Mouse (Mus musculus): Measurements from ENCODE around the gene Cd300a. TPM values are rescaled to one million over a fixed set of nuclear protein-coding genes. Genes with fewer than 3 reads are reported as not detected.
A peak's percentile ranks its signal among the peaks of the same experiment; 100 is the strongest.

Gene Cd300a
- polyA plus RNA-seq, 1 experiment from 2014 or later, result 0.95 TPM

- Histone ChIP-seq H3K4me2 (ENCODE audit: low read length) (no peak overlapping the region), H3K27me3 (replicated peaks; ENCODE audit: control insufficient read depth, insufficient read depth, low read length) (no peaks in the 10 kb centered on the region), H3K4me3 (replicated peaks; ENCODE audit: low read length) (no peak overlapping the region), H3K4me1 (replicated peaks; ENCODE audit: control insufficient read depth, insufficient read depth, low read length) (peaks cover 4% of the 10 kb centered on the region; the same call in 1 of the 2 replicates), H3K9me3 (ENCODE audit: control insufficient read depth, low read length) (no peaks in the 10 kb centered on the region), H3K9ac (replicated peaks; ENCODE audit: low read depth, low read length) (no peak overlapping the region), H3K36me3 (ENCODE audit: control insufficient read depth, insufficient read depth) (no peaks in the 10 kb centered on the region), H3K27ac (ENCODE audit: low read length) (no peak overlapping the region)
- no peak for ATAC-seq
- WGBS, result 76% methylated on average over 5 of the region's 5 CpGs
Measured at GRCm38 (mm10) chr11:114865999-114866398, 23.8 kb upstream of the Cd300a start.

GRCm38 (mm10) chr11:114866486-114867360 lies 23.1 kb upstream of the Cd300a start:
- Histone ChIP-seq H3K4me1 (replicated peaks; ENCODE audit: control insufficient read depth, insufficient read depth, low read length) (peaks cover 4% of the 10 kb centered on the region; the same call in 1 of the 2 replicates), H3K9me3 (ENCODE audit: control insufficient read depth, low read length) (no peaks in the 10 kb centered on the region), H3K27ac (ENCODE audit: low read length) (no peak overlapping the region), H3K9ac (replicated peaks; ENCODE audit: low read depth, low read length) (no peak overlapping the region), H3K4me3 (replicated peaks; ENCODE audit: low read length) (no peak overlapping the region), H3K36me3 (ENCODE audit: control insufficient read depth, insufficient read depth) (no peaks in the 10 kb centered on the region), H3K4me2 (ENCODE audit: low read length) (no peak overlapping the region), H3K27me3 (replicated peaks; ENCODE audit: control insufficient read depth, insufficient read depth, low read length) (no peaks in the 10 kb centered on the region)
- 73% methylated on average over 10 of the region's 10 CpGs for whole genome bisulfite sequencing
- ATAC-seq, result no peak

GRCm38 (mm10) chr11:114867361-114868235 lies 22.2 kb upstream of the Cd300a start:
- H3K36me3 ChIP-seq (ENCODE audit: control insufficient read depth, insufficient read depth), result no peaks in the 10 kb centered on the region
- no peak overlapping the region for H3K4me3 ChIP-seq (replicated peaks; ENCODE audit: low read length)
- no peaks in the 10 kb centered on the region for H3K9me3 ChIP-seq (ENCODE audit: control insufficient read depth, low read length)
- H3K27me3 ChIP-seq (replicated peaks; ENCODE audit: control insufficient read depth, insufficient read depth, low read length), result no peaks in the 10 kb centered on the region
- H3K4me2 ChIP-seq (ENCODE audit: low read length), result no peak overlapping the region
- H3K9ac ChIP-seq (replicated peaks; ENCODE audit: low read depth, low read length), result no peak overlapping the region
- ATAC-seq, result no peak
- H3K4me1 ChIP-seq (replicated peaks; ENCODE audit: control insufficient read depth, insufficient read depth, low read length), result peaks cover 4% of the 10 kb centered on the region; the same call in 1 of the 2 replicates
- H3K27ac ChIP-seq (ENCODE audit: low read length), result no peak overlapping the region; the same call in 1 of the 2 replicates
- 87% methylated on average over 11 of the region's 11 CpGs for WGBS

GRCm38 (mm10) chr11:114868280-114868679 lies 21.6 kb upstream of the Cd300a start:
- peaks cover 8% of the 10 kb centered on the region for H3K4me1 ChIP-seq (replicated peaks; ENCODE audit: control insufficient read depth, insufficient read depth, low read length)
- no peak overlapping the region for H3K4me3 ChIP-seq (replicated peaks; ENCODE audit: low read length)
- no peak overlapping the region for H3K4me2 ChIP-seq (ENCODE audit: low read length)
- no peak for ATAC-seq
- H3K36me3 ChIP-seq (ENCODE audit: control insufficient read depth, insufficient read depth), result no peaks in the 10 kb centered on the region
- H3K9ac ChIP-seq (replicated peaks; ENCODE audit: low read depth, low read length), result no peak overlapping the region
- H3K27ac ChIP-seq (ENCODE audit: low read length), result no peak overlapping the region
- 90% methylated on average over 12 of the region's 12 CpGs for WGBS
- no peaks in the 10 kb centered on the region for H3K9me3 ChIP-seq (ENCODE audit: control insufficient read depth, low read length)
- H3K27me3 ChIP-seq (replicated peaks; ENCODE audit: control insufficient read depth, insufficient read depth, low read length), result no peaks in the 10 kb centered on the region

GRCm38 (mm10) chr11:114869787-114870186 lies 20.1 kb upstream of the Cd300a start:
- Histone ChIP-seq H3K36me3 (ENCODE audit: control insufficient read depth, insufficient read depth) (no peaks in the 10 kb centered on the region), H3K4me3 (replicated peaks; ENCODE audit: low read length) (no peak overlapping the region), H3K4me1 (replicated peaks; ENCODE audit: control insufficient read depth, insufficient read depth, low read length) (peaks cover 9% of the 10 kb centered on the region), H3K9me3 (ENCODE audit: control insufficient read depth, low read length) (no peaks in the 10 kb centered on the region), H3K9ac (replicated peaks; ENCODE audit: low read depth, low read length) (no peak overlapping the region), H3K27me3 (replicated peaks; ENCODE audit: control insufficient read depth, insufficient read depth, low read length) (no peaks in the 10 kb centered on the region), H3K27ac (ENCODE audit: low read length) (no peak overlapping the region), H3K4me2 (ENCODE audit: low read length) (no peak overlapping the region)
- ATAC-seq, result no peak
- 93% methylated on average over 1 of the region's 1 CpGs for WGBS

GRCm38 (mm10) chr11:114871540-114871939 lies 18.3 kb upstream of the Cd300a start:
- H3K9ac ChIP-seq (replicated peaks; ENCODE audit: low read depth, low read length), result no peak overlapping the region
- H3K36me3 ChIP-seq (ENCODE audit: control insufficient read depth, insufficient read depth), result no peaks in the 10 kb centered on the region
- H3K4me1 ChIP-seq (replicated peaks; ENCODE audit: control insufficient read depth, insufficient read depth, low read length), result peaks cover 5% of the 10 kb centered on the region
- H3K4me2 ChIP-seq (ENCODE audit: low read length), result no peak overlapping the region
- H3K27me3 ChIP-seq (replicated peaks; ENCODE audit: control insufficient read depth, insufficient read depth, low read length), result no peaks in the 10 kb centered on the region
- no peak overlapping the region for H3K4me3 ChIP-seq (replicated peaks; ENCODE audit: low read length)
- no peak for ATAC-seq
- H3K27ac ChIP-seq (ENCODE audit: low read length), result no peak overlapping the region
- no peaks in the 10 kb centered on the region for H3K9me3 ChIP-seq (ENCODE audit: control insufficient read depth, low read length)
- 80% methylated on average over 2 of the region's 2 CpGs for WGBS

- no peak overlapping the region for H3K27ac ChIP-seq (ENCODE audit: low read length)
- no peak for ATAC-seq
- 19% methylated on average over 6 of the region's 6 CpGs for WGBS
Measured at GRCm38 (mm10) chr11:114873022-114873817, 16.6 kb upstream of the Cd300a start.

GRCm38 (mm10) chr11:114874226-114875145 lies 15.4 kb upstream of the Cd300a start:
- Histone ChIP-seq H3K9ac (replicated peaks; ENCODE audit: low read depth, low read length) (no peak overlapping the region), H3K4me2 (ENCODE audit: low read length) (no peak overlapping the region), H3K27me3 (replicated peaks; ENCODE audit: control insufficient read depth, insufficient read depth, low read length) (no peaks in the 10 kb centered on the region), H3K4me3 (replicated peaks; ENCODE audit: low read length) (no peak overlapping the region), H3K27ac (ENCODE audit: low read length) (no peak overlapping the region), H3K4me1 (replicated peaks; ENCODE audit: control insufficient read depth, insufficient read depth, low read length) (peaks cover 5% of the 10 kb centered on the region), H3K36me3 (ENCODE audit: control insufficient read depth, insufficient read depth) (no peaks in the 10 kb centered on the region), H3K9me3 (ENCODE audit: control insufficient read depth, low read length) (no peaks in the 10 kb centered on the region)
- ATAC-seq, result no peak
- WGBS, result 63% methylated on average over 9 of the region's 9 CpGs

More at GRCm38 (mm10) chr11:114873022-114873817, 16.6 kb upstream of the Cd300a start:
- Histone ChIP-seq H3K9me3 (ENCODE audit: control insufficient read depth, low read length) (no peaks in the 10 kb centered on the region), H3K4me3 (replicated peaks; ENCODE audit: low read length) (no peak overlapping the region), H3K9ac (replicated peaks; ENCODE audit: low read depth, low read length) (0 out of 2 replicates have a peak overlapping the region, but pooled peaks have one; percentile 2), H3K27me3 (replicated peaks; ENCODE audit: control insufficient read depth, insufficient read depth, low read length) (no peaks in the 10 kb centered on the region), H3K36me3 (ENCODE audit: control insufficient read depth, insufficient read depth) (no peaks in the 10 kb centered on the region), H3K4me1 (replicated peaks; ENCODE audit: control insufficient read depth, insufficient read depth, low read length) (peaks cover 5% of the 10 kb centered on the region), H3K4me2 (ENCODE audit: low read length) (no peak overlapping the region)
